Mouse (Mus musculus) heart, embryonic 13.5 days (tissue): Measurements from ENCODE around the gene Naaa. TPM values are rescaled to one million over a fixed set of nuclear protein-coding genes. Genes with fewer than 3 reads are reported as not detected.
A peak's percentile ranks its signal among the peaks of the same experiment; 100 is the strongest.

Source experiments
- ATAC-seq: fragments of 200-750 bp; cut with Nextera tagmentation; 2 replicates; pipeline ENCODE4 v1.8.0; 2017; ENCODE audit warnings: moderate TSS enrichment; ENCODE audit not compliant: insufficient number of reproducible peaks, low FRiP score, low TSS enrichment; ENCODE audit errors: extremely low read depth
- H3K27ac ChIP-seq: fragments of 300-500 bp; sonication (generic); replicated peaks from 2 replicates; pipeline ENCODE4 v1.5.1; 2015; ENCODE audit warnings: moderate library complexity, mild to moderate bottlenecking, inconsistent platforms
- H3K27me3 ChIP-seq: fragments of 300-500 bp; sonication (generic); replicated peaks from 2 replicates; pipeline ENCODE4 v1.6.1; 2015; ENCODE audit warnings: mild to moderate bottlenecking, inconsistent platforms
- H3K36me3 ChIP-seq: fragments of 300-500 bp; sonication (generic); 2 replicates; pipeline ENCODE4 v1.6.1; 2015; ENCODE audit warnings: mild to moderate bottlenecking, inconsistent platforms
- H3K4me1 ChIP-seq: fragments of 300-500 bp; sonication (generic); 2 replicates; pipeline ENCODE4 v1.6.1; 2015; ENCODE audit warnings: inconsistent platforms
- H3K4me2 ChIP-seq: fragments of 300-500 bp; sonication (generic); 2 replicates; pipeline ENCODE4 v1.6.1; 2015; ENCODE audit warnings: inconsistent platforms, mild to moderate bottlenecking, moderate library complexity
- H3K4me3 ChIP-seq: fragments of 300-500 bp; sonication (generic); 2 replicates; pipeline ENCODE4 v1.5.1; 2015; ENCODE audit warnings: moderate library complexity, mild to moderate bottlenecking, inconsistent platforms
- H3K9ac ChIP-seq: fragments of 300-500 bp; sonication (generic); 2 replicates; pipeline ENCODE4 v1.6.1; 2015; ENCODE audit warnings: inconsistent platforms, mild to moderate bottlenecking, moderate library complexity
- H3K9me3 ChIP-seq: fragments of 300-500 bp; sonication (generic); 2 replicates; pipeline ENCODE4 v1.6.1; 2016; ENCODE audit warnings: inconsistent platforms
- whole genome bisulfite sequencing: fragments of 180-500 bp; shearing (Covaris S2); methylation state at CpG from one replicate; pipeline ENCODE4 v1.1.7; 2015; ENCODE audit warnings: mixed read lengths; 5-methylcytosine and 5-hydroxymethylcytosine counted together
- polyA plus RNA-seq: library from polyadenylated mRNA; unstranded; fragments of >200 nt; fragmentation: Nextera tagmentation; extraction: Ambion mirVana; gene quantifications from 2 replicates; pipeline ENCODE4 v1.2.1, GENCODE M21; 2015

Naaa gene
- polyA plus RNA-seq, result 4.5 and 4.9 TPM in 2 replicates

GRCm38 (mm10) chr5:92277437-92278394 is at the start of gene Naaa:
Gene Naaa, minus strand, starts transcription at chr5:92278170.
- peaks cover 11% of the 10 kb centered on the region for H3K4me1 ChIP-seq
- peak within 1 kb of the TSS; percentile 82 for H3K9ac ChIP-seq
- no peaks in the 10 kb centered on the region for H3K36me3 ChIP-seq
- H3K4me2 ChIP-seq, result peak within 1 kb of the TSS; percentile 97
- H3K4me3 ChIP-seq, result peak within 1 kb of the TSS; percentile 80
- no peaks in the 10 kb centered on the region for H3K9me3 ChIP-seq
- H3K27ac ChIP-seq, result peak within 1 kb of the TSS; percentile 50; the same call in 1 of the 2 replicates
- 2% methylated on average over 54 of the region's 54 CpGs for WGBS
- ATAC-seq, result peak; percentile 78
- H3K27me3 ChIP-seq, result peaks cover 8% of the 10 kb centered on the region

GRCm38 (mm10) chr5:92327367-92327766 is 49.4 kb upstream of the Naaa start:
- peaks cover 5% of the 10 kb centered on the region; the same call in 1 of the 2 replicates for H3K27me3 ChIP-seq
- 62% methylated on average over 6 of the region's 6 CpGs for WGBS
- no peak overlapping the region for H3K4me2 ChIP-seq
- H3K36me3 ChIP-seq, result no peaks in the 10 kb centered on the region
- no peak overlapping the region for H3K9ac ChIP-seq
- H3K4me1 ChIP-seq, result peaks cover 17% of the 10 kb centered on the region
- no peaks in the 10 kb centered on the region for H3K9me3 ChIP-seq
- H3K4me3 ChIP-seq, result no peak overlapping the region
- no peak overlapping the region for H3K27ac ChIP-seq
- no peak for ATAC-seq

GRCm38 (mm10) chr5:92323264-92323663 is 45.3 kb upstream of the Naaa start:
- no peaks in the 10 kb centered on the region for H3K9me3 ChIP-seq
- peaks cover 14% of the 10 kb centered on the region for H3K4me1 ChIP-seq
- no peak overlapping the region for H3K9ac ChIP-seq
- peaks cover 5% of the 10 kb centered on the region; the same call in 1 of the 2 replicates for H3K27me3 ChIP-seq
- no peak overlapping the region for H3K4me3 ChIP-seq
- no peak overlapping the region for H3K27ac ChIP-seq
- ATAC-seq, result no peak
- H3K36me3 ChIP-seq, result no peaks in the 10 kb centered on the region
- no peak overlapping the region for H3K4me2 ChIP-seq
- 59% methylated on average over 5 of the region's 5 CpGs for WGBS

- no peak overlapping the region for H3K27ac ChIP-seq
- no peak for ATAC-seq
- no peaks in the 10 kb centered on the region for H3K9me3 ChIP-seq
- WGBS, result 71% methylated on average over 4 of the region's 4 CpGs
- H3K36me3 ChIP-seq, result no peaks in the 10 kb centered on the region
- no peak overlapping the region for H3K4me2 ChIP-seq
- H3K9ac ChIP-seq, result no peak overlapping the region
- H3K27me3 ChIP-seq, result no peaks in the 10 kb centered on the region
- H3K4me1 ChIP-seq, result peaks cover 14% of the 10 kb centered on the region
- H3K4me3 ChIP-seq, result no peak overlapping the region
Observed at GRCm38 (mm10) chr5:92322612-92323011, 44.6 kb upstream of the Naaa start.

- no peak overlapping the region for H3K27ac ChIP-seq
- no peak overlapping the region for H3K4me2 ChIP-seq
- no peak for ATAC-seq
Observed at GRCm38 (mm10) chr5:92321631-92322400, 43.8 kb upstream of the Naaa start.

GRCm38 (mm10) chr5:92318596-92318995 is 40.6 kb upstream of the Naaa start:
- H3K36me3 ChIP-seq, result no peaks in the 10 kb centered on the region
- no peaks in the 10 kb centered on the region for H3K9me3 ChIP-seq
- no peak overlapping the region for H3K27ac ChIP-seq
- 89% methylated on average over 14 of the region's 14 CpGs for WGBS
- no peaks in the 10 kb centered on the region for H3K27me3 ChIP-seq
- no peak overlapping the region for H3K4me3 ChIP-seq
- no peak overlapping the region for H3K4me2 ChIP-seq
- peaks cover 9% of the 10 kb centered on the region; the same call in 1 of the 2 replicates for H3K4me1 ChIP-seq
- H3K9ac ChIP-seq, result no peak overlapping the region
- ATAC-seq, result no peak

More at GRCm38 (mm10) chr5:92321631-92322400, 43.8 kb upstream of the Naaa start:
- Histone ChIP-seq H3K27me3 (no peaks in the 10 kb centered on the region), H3K4me1 (peaks cover 14% of the 10 kb centered on the region), H3K4me3 (no peak overlapping the region), H3K9ac (no peak overlapping the region), H3K9me3 (no peaks in the 10 kb centered on the region), H3K36me3 (no peaks in the 10 kb centered on the region)
- WGBS, result 57% methylated on average over 8 of the region's 8 CpGs

- Histone ChIP-seq H3K4me2 (no peak overlapping the region), H3K27me3 (no peaks in the 10 kb centered on the region), H3K4me1 (peaks cover 6% of the 10 kb centered on the region; the same call in 1 of the 2 replicates), H3K9me3 (no peaks in the 10 kb centered on the region), H3K36me3 (no peaks in the 10 kb centered on the region), H3K4me3 (no peak overlapping the region), H3K27ac (no peak overlapping the region), H3K9ac (no peak overlapping the region)
- WGBS, result 80% methylated on average over 7 of the region's 7 CpGs
- no peak for ATAC-seq
Observed at GRCm38 (mm10) chr5:92318119-92318518, 40.1 kb upstream of the Naaa start.

- H3K4me3 ChIP-seq, result no peak overlapping the region
- no peak overlapping the region for H3K27ac ChIP-seq
- WGBS, result 48% methylated on average over 7 of the region's 7 CpGs
- H3K9me3 ChIP-seq, result no peaks in the 10 kb centered on the region
- no peak overlapping the region for H3K4me2 ChIP-seq
- peaks cover 9% of the 10 kb centered on the region for H3K4me1 ChIP-seq
- ATAC-seq, result no peak
- no peaks in the 10 kb centered on the region for H3K27me3 ChIP-seq
- no peak overlapping the region for H3K9ac ChIP-seq
- no peaks in the 10 kb centered on the region for H3K36me3 ChIP-seq
Observed at GRCm38 (mm10) chr5:92313776-92314175, 35.8 kb upstream of the Naaa start.

GRCm38 (mm10) chr5:92312046-92312715 is 34.2 kb upstream of the Naaa start:
- no peak overlapping the region for H3K4me2 ChIP-seq
- WGBS, result 13% methylated on average over 13 of the region's 13 CpGs
- no peaks in the 10 kb centered on the region for H3K9me3 ChIP-seq
- no peak overlapping the region for H3K9ac ChIP-seq
- ATAC-seq, result no peak
- H3K4me3 ChIP-seq, result no peak overlapping the region
- H3K27me3 ChIP-seq, result no peaks in the 10 kb centered on the region
- no peak overlapping the region for H3K27ac ChIP-seq
- H3K4me1 ChIP-seq, result peaks cover 16% of the 10 kb centered on the region
- H3K36me3 ChIP-seq, result peaks cover 3% of the 10 kb centered on the region; the same call in 1 of the 2 replicates

- peak; percentile 68; the same call in 1 of the 2 replicates for ATAC-seq
- WGBS, result 1% methylated on average over 41 of the region's 41 CpGs
- Histone ChIP-seq H3K9me3 (no peaks in the 10 kb centered on the region), H3K27ac (peak within 1 kb of the TSS; percentile 62), H3K27me3 (no peaks in the 10 kb centered on the region), H3K4me3 (peak within 1 kb of the TSS; percentile 95), H3K9ac (peak within 1 kb of the TSS; percentile 92), H3K4me1 (peaks cover 16% of the 10 kb centered on the region), H3K36me3 (peaks cover 14% of the 10 kb centered on the region), H3K4me2 (peak within 1 kb of the TSS; percentile 90)
Observed at GRCm38 (mm10) chr5:92309681-92310511, 31.9 kb upstream of the Naaa start, which contains the start of gene Sdad1. Gene Sdad1, minus strand, starts transcription at chr5:92310479.
